Mouse (Mus musculus) gastrocnemius, adult 2 months (tissue): Measurements from ENCODE around the gene Prr36. TPM values are rescaled to one million over a fixed set of nuclear protein-coding genes. Genes with fewer than 3 reads are reported as not detected.

Experiments
- DNase-seq: peaks from one replicate; pipeline ENCODE4 v3.0.0; 2022
- H3K27ac ChIP-seq: fragments of 200-600 bp; 2 replicates; pipeline ENCODE4 v1.8.1; 2022; ENCODE audit warnings: mild to moderate bottlenecking
- H3K4me3 ChIP-seq: fragments of 200-600 bp; 2 replicates; pipeline ENCODE4 v1.8.1; 2022; ENCODE audit warnings: mild to moderate bottlenecking, moderate library complexity
- CTCF ChIP-seq: fragments of 200-600 bp; IDR thresholded peaks from 2 replicates; pipeline ENCODE4 v1.8.1; 2022; ENCODE audit warnings: antibody characterized with exemption, mild to moderate bottlenecking, moderate library complexity
- intact Hi-C: fragments of 180-260 bp; cut with DNase I; formaldehyde crosslinking; loops from one replicate; pipeline ENCODE4 v1.15.1; 2025
- total RNA-seq, 2 experiments: library from RNA; stranded (reverse); gene quantifications; 2 replicates each; pipeline ENCODE4 v1.2.3; 2021

Gene Prr36
- total RNA-seq, 2 experiments from 2014 or later, result not detected

- Histone ChIP-seq H3K27ac (peak within 1 kb of the TSS; percentile 95), H3K4me3 (peak within 1 kb of the TSS; percentile 78)
- no peak for TF ChIP-seq CTCF
- peak; percentile 97 for DNase-seq
- intact Hi-C loops, result loop anchor here (5.0 kb wide), 2 partner anchors 119 to 359 kb away; partner anchors contain the start of gene Zfp958
Measured at GRCm38 (mm10) chr8:4252934-4253841, 35.9 kb upstream of the Prr36 start, which contains the start of gene Snapc2. TSS of gene Snapc2 (plus strand) at chr8:4253080.

GRCm38 (mm10) chr8:4252116-4252760, 35.0 kb upstream of the Prr36 start:
- intact Hi-C loops, result loop anchor here (5.0 kb wide), 2 partner anchors 120 to 360 kb away; partner anchors contain the start of gene Zfp958
- Histone ChIP-seq H3K27ac (peak overlapping the region; percentile 95), H3K4me3 (peak overlapping the region; percentile 78)
- DNase-seq, result no peak
- TF ChIP-seq CTCF, result no peak

GRCm38 (mm10) chr8:4250306-4250970, 33.2 kb upstream of the Prr36 start:
- Histone ChIP-seq H3K4me3 (no peak overlapping the region), H3K27ac (no peak overlapping the region)
- DNase-seq, result peak; percentile 92
- intact Hi-C loops, result loop anchor here (2.0 to 5.0 kb wide), 3 partner anchors 72 to 362 kb away; partner anchors contain the start of gene Zfp958
- TF ChIP-seq CTCF, result peak; percentile 87

GRCm38 (mm10) chr8:4249213-4249612, 32.0 kb upstream of the Prr36 start:
- no peak for TF ChIP-seq CTCF
- Histone ChIP-seq H3K27ac (no peak overlapping the region), H3K4me3 (no peak overlapping the region)
- intact Hi-C loops, result no loop called here
- DNase-seq, result no peak

GRCm38 (mm10) chr8:4247951-4248540, 30.8 kb upstream of the Prr36 start, which contains the start of gene Tgfbr3l:
TSS of gene Tgfbr3l (plus strand) at chr8:4248214.
- H3K4me3 ChIP-seq, result no peak within 1 kb of the TSS
- H3K27ac ChIP-seq, result no peak within 1 kb of the TSS
- DNase-seq, result no peak
- intact Hi-C loops, result no loop called here
- no peak for TF ChIP-seq CTCF

GRCm38 (mm10) chr8:4247241-4247640, 30.0 kb upstream of the Prr36 start:
- intact Hi-C loops, result no loop called here
- Histone ChIP-seq H3K27ac (no peak overlapping the region), H3K4me3 (no peak overlapping the region)
- TF ChIP-seq CTCF, result no peak
- no peak for DNase-seq

GRCm38 (mm10) chr8:4245737-4246136, 28.5 kb upstream of the Prr36 start:
- DNase-seq, result no peak
- Histone ChIP-seq H3K27ac (no peak overlapping the region), H3K4me3 (no peak overlapping the region)
- intact Hi-C loops, result no loop called here
- TF ChIP-seq CTCF, result no peak

- Histone ChIP-seq H3K4me3 (no peak overlapping the region), H3K27ac (no peak overlapping the region)
- DNase-seq, result no peak
- intact Hi-C loops, result no loop called here
- TF ChIP-seq CTCF, result no peak
Measured at GRCm38 (mm10) chr8:4245061-4245460, 27.8 kb upstream of the Prr36 start.

- intact Hi-C loops, result loop anchor here (2.0 to 5.0 kb wide), 3 partner anchors 35 to 438 kb away; partner anchors contain the start of gene Timm44
- TF ChIP-seq CTCF, result no peak
Measured at GRCm38 (mm10) chr8:4239193-4239890, 22.1 kb upstream of the Prr36 start.

GRCm38 (mm10) chr8:4238434-4239192, 21.4 kb upstream of the Prr36 start, which contains the start of the genes Map2k7 and Gm49320:
TSS of gene Map2k7 (plus strand) at chr8:4238740.
TSS of gene Gm49320 (plus strand) at chr8:4238865.
- DNase-seq, result peak; percentile 100
- peak; percentile 62 for TF ChIP-seq CTCF
- intact Hi-C loops, result loop anchor here (2.0 to 5.0 kb wide), 3 partner anchors 36 to 439 kb away; partner anchors contain the start of gene Timm44
- Histone ChIP-seq H3K27ac (peak within 1 kb of the TSS; percentile 96), H3K4me3 (peak within 1 kb of the TSS; percentile 77)

More at GRCm38 (mm10) chr8:4239193-4239890, 22.1 kb upstream of the Prr36 start:
- H3K27ac ChIP-seq, result peak overlapping the region; percentile 96
- no peak for DNase-seq
- peak overlapping the region; percentile 77 for H3K4me3 ChIP-seq
